Mouse (Mus musculus): ENCODE data around the gene Clta. TPM values are rescaled to one million over a fixed set of nuclear protein-coding genes. Genes with fewer than 3 reads are reported as not detected.

The Clta gene
- polyA plus RNA-seq, 1 experiment from 2014 or later, result 237 TPM

- H3K27me3 ChIP-seq (ENCODE audit: control insufficient read depth, insufficient read depth, low read length), result no peaks in the 10 kb centered on the region
- H3K27ac ChIP-seq (ENCODE audit: low read length), result no peak overlapping the region
- peaks cover 82% of the 10 kb centered on the region for H3K36me3 ChIP-seq (ENCODE audit: control insufficient read depth, insufficient read depth, low read length)
- H3K9ac ChIP-seq (replicated peaks; ENCODE audit: low read depth, low read length), result no peak overlapping the region
- H3K4me3 ChIP-seq (ENCODE audit: low read depth, low read length), result no peak overlapping the region
- ATAC-seq (ENCODE audit: insufficient number of reproducible peaks, insufficient read depth, low FRiP score, low read depth), result no peak
- no peaks in the 10 kb centered on the region for H3K9me3 ChIP-seq (ENCODE audit: control insufficient read depth, low read depth, low read length)
- WGBS, result 95% methylated on average over 11 of the region's 11 CpGs
- H3K4me2 ChIP-seq (replicated peaks; ENCODE audit: low read depth, low read length), result no peak overlapping the region
- peaks cover 2% of the 10 kb centered on the region; the same call in 1 of the 2 replicates for H3K4me1 ChIP-seq (ENCODE audit: control insufficient read depth, insufficient read depth, low read length)
These were observed 18.5 kb downstream of the Clta start for GRCm38 (mm10) chr4:44022766-44023165.

DNA sequence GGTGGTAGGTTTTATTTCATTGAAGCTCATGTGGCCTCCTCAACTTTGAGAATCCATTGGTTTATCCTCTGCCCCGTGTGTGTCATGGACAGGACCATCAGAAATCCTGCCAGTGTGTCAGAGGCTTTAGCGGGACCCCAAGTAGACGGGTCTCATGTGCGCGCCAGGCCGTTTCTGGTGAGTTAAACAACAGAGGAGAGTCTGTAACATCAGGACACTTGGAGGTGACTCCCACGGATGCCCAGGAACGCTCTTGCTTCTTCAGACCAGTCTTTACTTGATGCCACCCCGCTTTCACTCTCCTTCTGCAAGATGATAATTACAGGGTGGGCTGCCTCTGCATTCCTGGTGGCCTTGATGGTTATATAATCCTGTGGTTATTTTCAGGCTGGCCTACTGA, 19.4 kb downstream of the Clta start:
- no peak for ATAC-seq (ENCODE audit: insufficient number of reproducible peaks, insufficient read depth, low FRiP score, low read depth)
- peaks cover 11% of the 10 kb centered on the region; the same call in 1 of the 2 replicates for H3K4me1 ChIP-seq (ENCODE audit: control insufficient read depth, insufficient read depth, low read length)
- no peak overlapping the region for H3K27ac ChIP-seq (ENCODE audit: low read length)
- H3K4me3 ChIP-seq (ENCODE audit: low read depth, low read length), result no peak overlapping the region
- no peaks in the 10 kb centered on the region for H3K27me3 ChIP-seq (ENCODE audit: control insufficient read depth, insufficient read depth, low read length)
- H3K9me3 ChIP-seq (ENCODE audit: control insufficient read depth, low read depth, low read length), result no peaks in the 10 kb centered on the region
- H3K4me2 ChIP-seq (replicated peaks; ENCODE audit: low read depth, low read length), result no peak overlapping the region
- H3K9ac ChIP-seq (replicated peaks; ENCODE audit: low read depth, low read length), result no peak overlapping the region
- peaks cover 80% of the 10 kb centered on the region for H3K36me3 ChIP-seq (ENCODE audit: control insufficient read depth, insufficient read depth, low read length)
- 99% methylated on average over 9 of the region's 9 CpGs for WGBS

GRCm38 (mm10) chr4:44024241-44024640, 20.0 kb downstream of the Clta start:
- no peak for ATAC-seq (ENCODE audit: insufficient number of reproducible peaks, insufficient read depth, low FRiP score, low read depth)
- Histone ChIP-seq H3K9me3 (ENCODE audit: control insufficient read depth, low read depth, low read length) (no peaks in the 10 kb centered on the region), H3K4me3 (ENCODE audit: low read depth, low read length) (no peak overlapping the region), H3K27me3 (ENCODE audit: control insufficient read depth, insufficient read depth, low read length) (no peaks in the 10 kb centered on the region), H3K4me1 (ENCODE audit: control insufficient read depth, insufficient read depth, low read length) (peaks cover 15% of the 10 kb centered on the region), H3K4me2 (replicated peaks; ENCODE audit: low read depth, low read length) (no peak overlapping the region), H3K36me3 (ENCODE audit: control insufficient read depth, insufficient read depth, low read length) (peaks cover 79% of the 10 kb centered on the region), H3K9ac (replicated peaks; ENCODE audit: low read depth, low read length) (no peak overlapping the region), H3K27ac (ENCODE audit: low read length) (no peak overlapping the region)
- WGBS, result 94% methylated on average over 6 of the region's 6 CpGs

DNA sequence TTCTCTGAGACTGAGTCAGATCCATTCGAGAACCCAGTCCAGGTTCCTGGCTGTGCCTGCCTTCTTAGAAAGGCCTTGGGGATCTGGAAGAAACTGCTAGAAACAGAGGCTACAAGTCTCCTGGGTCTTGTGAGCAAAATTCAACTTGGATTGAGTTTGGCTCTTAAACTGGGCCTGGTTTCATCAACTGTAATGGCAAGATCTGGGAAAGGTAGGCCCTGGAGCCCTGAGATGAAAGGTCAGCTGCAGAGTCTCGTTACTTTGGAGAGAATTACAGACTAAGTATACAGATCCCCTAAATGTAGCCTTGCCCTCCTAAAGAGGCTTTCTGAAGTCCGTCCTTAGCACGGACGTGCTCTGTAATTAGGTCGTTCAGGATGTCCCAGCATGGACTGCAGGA, 21.3 kb downstream of the Clta start:
- Histone ChIP-seq H3K36me3 (ENCODE audit: control insufficient read depth, insufficient read depth, low read length) (peaks cover 79% of the 10 kb centered on the region), H3K4me1 (ENCODE audit: control insufficient read depth, insufficient read depth, low read length) (peaks cover 15% of the 10 kb centered on the region), H3K9ac (replicated peaks; ENCODE audit: low read depth, low read length) (no peak overlapping the region), H3K4me2 (replicated peaks; ENCODE audit: low read depth, low read length) (no peak overlapping the region), H3K27me3 (ENCODE audit: control insufficient read depth, insufficient read depth, low read length) (no peaks in the 10 kb centered on the region), H3K9me3 (ENCODE audit: control insufficient read depth, low read depth, low read length) (no peaks in the 10 kb centered on the region), H3K4me3 (ENCODE audit: low read depth, low read length) (no peak overlapping the region), H3K27ac (ENCODE audit: low read length) (no peak overlapping the region)
- 92% methylated on average over 6 of the region's 6 CpGs for WGBS
- ATAC-seq (ENCODE audit: insufficient number of reproducible peaks, insufficient read depth, low FRiP score, low read depth), result no peak

DNA sequence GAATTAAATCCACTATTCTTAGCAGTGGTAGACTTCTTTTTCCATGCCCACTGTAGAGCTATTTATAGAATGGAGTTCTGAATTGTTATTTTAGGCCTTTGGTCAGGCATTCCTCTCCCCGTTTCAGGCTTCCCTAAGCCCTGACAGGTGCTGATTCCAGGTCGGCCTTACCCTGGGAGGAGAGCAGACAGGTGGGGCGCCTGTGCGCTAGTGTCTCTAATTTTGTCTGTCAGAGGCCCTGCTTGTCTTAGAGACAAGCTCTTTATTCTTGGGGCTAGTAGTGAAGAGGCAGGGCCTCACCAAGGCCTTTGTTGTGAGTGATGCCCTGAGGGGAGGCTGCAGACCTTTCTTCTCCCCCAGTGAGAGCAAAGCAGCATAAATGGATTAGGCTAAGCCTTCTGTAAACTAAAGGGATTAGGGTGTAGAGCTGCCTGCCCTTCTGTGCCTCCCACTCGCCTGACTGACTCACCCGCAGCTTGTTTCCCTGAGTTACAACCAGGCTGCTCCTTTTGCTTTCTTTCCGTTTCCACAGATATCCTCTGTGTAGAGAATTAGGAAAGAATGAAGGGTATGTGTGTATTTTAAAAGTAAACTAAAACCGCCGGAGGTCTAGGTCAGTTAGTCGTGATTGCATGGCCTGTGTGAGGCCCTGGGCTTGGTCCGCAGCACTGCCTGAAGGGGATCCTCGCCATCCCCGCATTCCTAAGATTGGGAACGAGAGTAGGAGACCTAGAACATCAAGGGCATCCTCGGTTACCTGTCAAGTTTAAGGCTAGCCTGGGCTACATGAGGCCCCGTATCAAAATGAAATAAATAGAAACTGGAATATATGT, 24.3 kb downstream of the Clta start:
- H3K27me3 ChIP-seq (ENCODE audit: control insufficient read depth, insufficient read depth, low read length), result no peaks in the 10 kb centered on the region
- ATAC-seq (ENCODE audit: insufficient number of reproducible peaks, insufficient read depth, low FRiP score, low read depth), result peak; percentile 73; the same call in 1 of the 2 replicates
- H3K4me1 ChIP-seq (ENCODE audit: control insufficient read depth, insufficient read depth, low read length), result peaks cover 15% of the 10 kb centered on the region
- H3K4me3 ChIP-seq (ENCODE audit: low read depth, low read length), result no peak overlapping the region
- H3K9me3 ChIP-seq (ENCODE audit: control insufficient read depth, low read depth, low read length), result no peaks in the 10 kb centered on the region
- H3K36me3 ChIP-seq (ENCODE audit: control insufficient read depth, insufficient read depth, low read length), result peaks cover 88% of the 10 kb centered on the region
- H3K4me2 ChIP-seq (replicated peaks; ENCODE audit: low read depth, low read length), result no peak overlapping the region
- no peak overlapping the region for H3K9ac ChIP-seq (replicated peaks; ENCODE audit: low read depth, low read length)
- WGBS, result 24% methylated on average over 16 of the region's 16 CpGs
- H3K27ac ChIP-seq (ENCODE audit: low read length), result peak overlapping the region; percentile 46

- Histone ChIP-seq H3K9ac (replicated peaks; ENCODE audit: low read depth, low read length) (no peak overlapping the region), H3K36me3 (ENCODE audit: control insufficient read depth, insufficient read depth, low read length) (peaks cover 78% of the 10 kb centered on the region), H3K4me3 (ENCODE audit: low read depth, low read length) (no peak overlapping the region), H3K9me3 (ENCODE audit: control insufficient read depth, low read depth, low read length) (no peaks in the 10 kb centered on the region), H3K4me2 (replicated peaks; ENCODE audit: low read depth, low read length) (no peak overlapping the region), H3K27me3 (ENCODE audit: control insufficient read depth, insufficient read depth, low read length) (no peaks in the 10 kb centered on the region), H3K4me1 (ENCODE audit: control insufficient read depth, insufficient read depth, low read length) (peaks cover 15% of the 10 kb centered on the region), H3K27ac (ENCODE audit: low read length) (no peak overlapping the region)
- no peak for ATAC-seq (ENCODE audit: insufficient number of reproducible peaks, insufficient read depth, low FRiP score, low read depth)
- WGBS, result 94% methylated on average over 15 of the region's 15 CpGs
These were observed 25.4 kb downstream of the Clta start for GRCm38 (mm10) chr4:44029661-44030066.

DNA sequence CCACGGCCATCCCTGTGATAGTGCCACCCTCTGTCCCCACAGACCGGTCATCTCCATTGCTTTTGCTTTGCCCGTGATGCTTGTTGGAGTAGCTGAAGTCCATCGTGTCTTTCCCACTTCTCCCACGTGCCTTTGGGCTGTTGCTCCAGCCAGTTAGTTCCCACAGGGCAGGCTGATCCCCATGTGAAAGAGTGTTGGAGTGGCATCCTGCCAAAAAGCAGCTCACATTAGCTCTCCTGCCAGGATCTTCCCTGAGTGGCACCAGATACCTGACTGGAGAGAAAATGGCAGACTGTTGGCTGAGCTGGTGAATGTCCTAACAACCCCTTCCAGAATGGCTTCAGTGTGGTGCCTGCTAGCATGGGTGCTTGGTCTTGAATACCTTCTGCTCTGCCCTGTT, 27.3 kb downstream of the Clta start:
- H3K36me3 ChIP-seq (ENCODE audit: control insufficient read depth, insufficient read depth, low read length), result peaks cover 59% of the 10 kb centered on the region
- 90% methylated on average over 5 of the region's 5 CpGs for WGBS
- ATAC-seq (ENCODE audit: insufficient number of reproducible peaks, insufficient read depth, low FRiP score, low read depth), result no peak

DNA sequence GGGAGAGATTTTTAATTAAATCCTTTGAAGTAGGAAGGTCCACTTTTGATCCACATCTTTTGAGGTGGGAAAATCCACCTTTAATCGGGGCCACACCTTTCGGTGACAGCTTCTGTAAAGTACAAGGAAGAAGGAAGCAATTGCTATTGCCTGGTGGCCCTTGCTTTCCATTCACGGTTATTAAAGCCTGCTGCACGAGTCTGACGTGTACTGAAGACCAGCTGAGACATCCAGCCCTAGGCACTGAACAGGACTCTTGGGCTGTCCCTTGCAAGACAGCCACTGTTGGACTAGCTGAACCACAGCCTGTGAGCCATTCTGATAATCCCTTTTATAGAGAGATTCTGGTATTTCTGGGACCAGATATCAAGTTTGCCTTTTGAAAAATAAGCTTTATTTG, 32.2 kb downstream of the Clta start:
- WGBS, result 78% methylated on average over 5 of the region's 5 CpGs
- peaks cover 32% of the 10 kb centered on the region; the same call in 1 of the 2 replicates for H3K36me3 ChIP-seq (ENCODE audit: control insufficient read depth, insufficient read depth, low read length)
- no peaks in the 10 kb centered on the region for H3K9me3 ChIP-seq (ENCODE audit: control insufficient read depth, low read depth, low read length)
- no peak overlapping the region for H3K9ac ChIP-seq (replicated peaks; ENCODE audit: low read depth, low read length)
- H3K4me1 ChIP-seq (ENCODE audit: control insufficient read depth, insufficient read depth, low read length), result no peaks in the 10 kb centered on the region
- no peak overlapping the region for H3K27ac ChIP-seq (ENCODE audit: low read length)
- H3K27me3 ChIP-seq (ENCODE audit: control insufficient read depth, insufficient read depth, low read length), result no peaks in the 10 kb centered on the region
- H3K4me2 ChIP-seq (replicated peaks; ENCODE audit: low read depth, low read length), result no peak overlapping the region
- no peak for ATAC-seq (ENCODE audit: insufficient number of reproducible peaks, insufficient read depth, low FRiP score, low read depth)
- no peak overlapping the region for H3K4me3 ChIP-seq (ENCODE audit: low read depth, low read length)

More for the DNA sequence above, 27.3 kb downstream of the Clta start:
- no peaks in the 10 kb centered on the region for H3K27me3 ChIP-seq (ENCODE audit: control insufficient read depth, insufficient read depth, low read length)
- no peak overlapping the region for H3K9ac ChIP-seq (replicated peaks; ENCODE audit: low read depth, low read length)
- no peaks in the 10 kb centered on the region for H3K9me3 ChIP-seq (ENCODE audit: control insufficient read depth, low read depth, low read length)
- H3K4me2 ChIP-seq (replicated peaks; ENCODE audit: low read depth, low read length), result no peak overlapping the region
- H3K4me1 ChIP-seq (ENCODE audit: control insufficient read depth, insufficient read depth, low read length), result peaks cover 15% of the 10 kb centered on the region
- H3K27ac ChIP-seq (ENCODE audit: low read length), result no peak overlapping the region
- H3K4me3 ChIP-seq (ENCODE audit: low read depth, low read length), result no peak overlapping the region

All from stomach, embryonic 14.5 days (tissue).